Mouse (Mus musculus) heart, postnatal 0 days (tissue): Measurements from ENCODE around the gene Prpf8. TPM values are rescaled to one million over a fixed set of nuclear protein-coding genes. Genes with fewer than 3 reads are reported as not detected.

Experiments
- ATAC-seq: fragments of 200-750 bp; cut with Nextera tagmentation; 2 replicates; pipeline ENCODE4 v1.8.0; 2017; ENCODE audit warnings: low read depth, moderate number of reproducible peaks, moderate library complexity; ENCODE audit not compliant: insufficient read depth
- DNase-seq: peaks from one replicate; pipeline ENCODE4 v3.0.0-alpha.2; 2016; ENCODE audit warnings: low spot score
- H3K27ac ChIP-seq: fragments of 300-500 bp; sonication (generic); 2 replicates; pipeline ENCODE4 v1.5.1; 2014; ENCODE audit warnings: low read depth, mild to moderate bottlenecking
- H3K27me3 ChIP-seq: fragments of 300-500 bp; sonication (generic); 2 replicates; pipeline ENCODE4 v1.6.1; 2014; ENCODE audit warnings: low read length, mixed read lengths; ENCODE audit not compliant: control insufficient read depth, insufficient read depth
- H3K36me3 ChIP-seq: fragments of 300-500 bp; sonication (generic); replicated peaks from 2 replicates; pipeline ENCODE4 v1.6.1; 2014; ENCODE audit warnings: low read length, mixed read lengths; ENCODE audit not compliant: control insufficient read depth, insufficient read depth
- H3K4me1 ChIP-seq: fragments of 300-500 bp; sonication (generic); 2 replicates; pipeline ENCODE4 v1.6.1; 2014; ENCODE audit warnings: antibody characterized with exemption; ENCODE audit not compliant: control insufficient read depth, insufficient read depth
- H3K4me2 ChIP-seq: fragments of 300-500 bp; sonication (generic); 2 replicates; pipeline ENCODE4 v1.6.1; 2014; ENCODE audit warnings: low read depth, mild to moderate bottlenecking, low read length, moderate library complexity
- H3K4me3 ChIP-seq: fragments of 300-500 bp; sonication (generic); 2 replicates; pipeline ENCODE4 v1.5.1; 2014; ENCODE audit warnings: low read depth, low read length
- H3K9ac ChIP-seq: fragments of 300-500 bp; sonication (generic); replicated peaks from 2 replicates; pipeline ENCODE4 v1.6.1; 2014; ENCODE audit warnings: low read depth, low read length, mixed read lengths
- H3K9me3 ChIP-seq: fragments of 300-500 bp; sonication (generic); replicated peaks from 2 replicates; pipeline ENCODE4 v1.6.1; 2016; ENCODE audit warnings: low read length; ENCODE audit not compliant: control insufficient read depth
- CTCF ChIP-seq: IDR thresholded peaks from 2 replicates; pipeline ENCODE4 v1.5.1; 2016; ENCODE audit warnings: antibody characterized with exemption, control low read depth, low read depth
- EP300 ChIP-seq: IDR thresholded peaks from 2 replicates; pipeline ENCODE4 v1.6.1; 2016; ENCODE audit warnings: antibody characterized with exemption, low read depth
- WGBS: fragments of 180-500 bp; shearing (Covaris S2); extraction: QIAGEN DNeasy Blood & Tissue Kit; methylation state at CpG from one replicate; pipeline ENCODE4 v1.1.7; 2014; 5-methylcytosine and 5-hydroxymethylcytosine counted together
- polyA plus RNA-seq: library from polyadenylated mRNA; unstranded; fragments of >200 nt; fragmentation: Nextera tagmentation; extraction: Ambion mirVana; gene quantifications from 2 replicates; pipeline ENCODE4 v1.2.1, GENCODE M21; 2015
- total RNA-seq: library from RNA; depleted of rRNA; stranded (reverse); fragments of >200 nt; gene quantifications from 2 replicates; pipeline ENCODE4 v1.2.3, GENCODE M21; 2014; ENCODE audit warnings: low replicate concordance

Gene Prpf8
- total and polyA plus RNA-seq, 2 experiments from 2014 or later = 17.0 to 79.8 TPM

DNA sequence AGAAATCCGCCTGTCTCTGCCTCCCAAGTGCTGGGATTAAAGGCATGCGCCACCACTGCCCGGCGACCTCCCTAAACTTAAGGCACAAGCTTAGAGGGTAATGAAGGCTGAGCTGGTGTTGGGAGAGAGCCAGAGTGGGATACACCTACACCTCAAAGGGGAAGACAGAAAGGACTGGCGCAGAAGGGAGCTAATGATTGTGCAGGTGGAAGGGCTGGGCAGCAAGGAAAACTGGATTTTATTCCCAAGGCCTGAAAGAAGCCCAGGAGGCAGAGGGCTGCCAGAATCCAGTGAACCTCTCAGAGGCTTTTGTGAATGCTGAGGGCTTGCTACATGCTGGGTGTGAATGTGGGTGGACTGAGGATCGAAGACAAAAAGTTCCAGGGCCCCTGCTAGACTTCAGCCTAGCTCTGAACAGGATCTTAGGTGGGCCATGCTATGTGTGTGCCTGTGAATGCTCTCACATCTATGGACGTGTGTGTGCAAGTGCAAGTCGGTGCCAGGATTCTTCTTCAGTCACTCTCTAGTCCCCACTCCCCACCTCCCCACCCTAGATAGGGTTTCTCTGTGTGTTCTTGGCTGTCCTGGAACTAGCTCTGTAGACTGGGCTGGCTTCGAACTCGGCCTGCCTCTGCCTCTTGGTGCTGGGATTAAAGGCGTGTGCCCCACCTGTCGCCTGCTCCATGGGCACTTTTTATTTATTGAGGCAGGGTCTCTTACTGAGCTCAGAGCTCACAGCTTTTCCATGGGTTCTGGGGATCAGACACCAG is 49.8 kb downstream of the Prpf8 start:
- no peak overlapping the region for H3K4me2 ChIP-seq
- H3K27me3 ChIP-seq = no peaks in the 10 kb centered on the region
- DNase-seq (no peak), ATAC-seq (no peak)
- no peak overlapping the region for H3K4me3 ChIP-seq
- peak overlapping the region; percentile 74; the same call in 1 of the 2 replicates for H3K27ac ChIP-seq
- H3K9ac ChIP-seq = no peak overlapping the region
- H3K36me3 ChIP-seq = no peaks in the 10 kb centered on the region
- H3K9me3 ChIP-seq = no peaks in the 10 kb centered on the region
- TF ChIP-seq EP300 = no peak
- no peak for TF ChIP-seq CTCF
- peaks cover 30% of the 10 kb centered on the region for H3K4me1 ChIP-seq
- WGBS = 92% methylated on average over 12 of the region's 12 CpGs

DNA sequence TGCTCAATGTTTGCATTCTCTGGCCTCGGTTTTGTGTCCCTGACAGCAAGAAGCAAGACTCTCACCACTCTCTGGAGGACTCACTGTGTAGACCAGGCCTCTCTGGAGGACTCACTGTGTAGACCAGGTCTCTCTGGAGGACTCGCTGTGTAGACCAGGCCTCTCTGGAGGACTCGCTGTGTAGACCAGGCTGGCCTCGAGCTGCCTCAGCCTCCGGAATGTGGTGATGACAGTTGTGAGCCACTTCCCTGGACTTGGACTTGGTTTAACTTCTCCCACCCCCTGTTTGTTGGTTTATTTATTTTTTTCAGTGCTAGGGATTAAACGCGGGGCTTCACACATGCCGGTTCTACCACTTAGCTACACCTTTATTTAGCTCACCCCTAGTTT is 50.4 kb downstream of the Prpf8 start:
- Histone ChIP-seq H3K9ac (no peak overlapping the region), H3K9me3 (no peaks in the 10 kb centered on the region), H3K4me3 (no peak overlapping the region), H3K27ac (peak overlapping the region; percentile 74; the same call in 1 of the 2 replicates), H3K4me1 (peaks cover 30% of the 10 kb centered on the region), H3K27me3 (no peaks in the 10 kb centered on the region), H3K4me2 (no peak overlapping the region), H3K36me3 (no peaks in the 10 kb centered on the region)
- 81% methylated on average over 8 of the region's 8 CpGs for WGBS
- TF ChIP-seq CTCF (no peak), EP300 (no peak)
- DNase-seq (no peak), ATAC-seq (no peak)

DNA sequence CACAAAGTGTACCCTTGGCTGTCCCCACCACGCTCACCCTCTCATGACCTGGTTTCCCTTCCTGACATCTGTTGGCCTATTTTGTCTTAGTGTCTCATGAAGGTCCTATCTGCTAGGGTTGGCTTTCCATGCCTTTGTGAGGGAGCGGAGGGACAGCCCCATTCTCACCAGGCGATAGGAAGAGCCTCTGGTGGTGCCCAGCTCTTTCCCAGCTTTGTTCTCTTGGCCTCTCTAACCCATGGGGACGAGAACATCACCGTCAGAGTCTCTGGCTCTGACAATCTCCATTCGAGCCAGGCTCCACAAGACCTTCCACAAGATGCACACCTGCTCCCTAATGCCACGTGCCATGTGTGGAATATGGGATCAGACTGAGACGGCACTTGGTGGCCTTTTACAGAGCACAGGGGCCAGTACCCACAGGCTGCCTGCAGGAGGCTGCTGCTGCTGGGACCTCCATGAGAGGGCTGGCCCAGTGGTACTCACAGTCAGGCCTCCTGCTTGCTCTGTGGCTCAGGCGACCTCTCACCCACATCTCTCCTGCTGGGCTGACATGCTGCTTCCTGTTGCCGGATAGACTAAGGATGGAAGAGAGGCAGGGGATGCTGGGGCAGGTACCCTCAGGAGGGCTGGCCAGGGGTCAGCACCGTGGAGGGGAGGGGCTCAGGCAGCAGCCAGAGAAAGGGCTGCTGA is 51.0 kb downstream of the Prpf8 start:
- Histone ChIP-seq H3K36me3 (no peaks in the 10 kb centered on the region), H3K4me2 (peak overlapping the region; percentile 22; the same call in 1 of the 2 replicates), H3K9ac (no peak overlapping the region), H3K27ac (peak overlapping the region; percentile 74), H3K4me1 (peaks cover 25% of the 10 kb centered on the region), H3K27me3 (no peaks in the 10 kb centered on the region), H3K9me3 (no peaks in the 10 kb centered on the region), H3K4me3 (no peak overlapping the region)
- DNase-seq (no peak), ATAC-seq (peak; percentile 70)
- WGBS = 55% methylated on average over 11 of the region's 11 CpGs
- no peak for TF ChIP-seq EP300
- peak; percentile 19 for TF ChIP-seq CTCF

DNA sequence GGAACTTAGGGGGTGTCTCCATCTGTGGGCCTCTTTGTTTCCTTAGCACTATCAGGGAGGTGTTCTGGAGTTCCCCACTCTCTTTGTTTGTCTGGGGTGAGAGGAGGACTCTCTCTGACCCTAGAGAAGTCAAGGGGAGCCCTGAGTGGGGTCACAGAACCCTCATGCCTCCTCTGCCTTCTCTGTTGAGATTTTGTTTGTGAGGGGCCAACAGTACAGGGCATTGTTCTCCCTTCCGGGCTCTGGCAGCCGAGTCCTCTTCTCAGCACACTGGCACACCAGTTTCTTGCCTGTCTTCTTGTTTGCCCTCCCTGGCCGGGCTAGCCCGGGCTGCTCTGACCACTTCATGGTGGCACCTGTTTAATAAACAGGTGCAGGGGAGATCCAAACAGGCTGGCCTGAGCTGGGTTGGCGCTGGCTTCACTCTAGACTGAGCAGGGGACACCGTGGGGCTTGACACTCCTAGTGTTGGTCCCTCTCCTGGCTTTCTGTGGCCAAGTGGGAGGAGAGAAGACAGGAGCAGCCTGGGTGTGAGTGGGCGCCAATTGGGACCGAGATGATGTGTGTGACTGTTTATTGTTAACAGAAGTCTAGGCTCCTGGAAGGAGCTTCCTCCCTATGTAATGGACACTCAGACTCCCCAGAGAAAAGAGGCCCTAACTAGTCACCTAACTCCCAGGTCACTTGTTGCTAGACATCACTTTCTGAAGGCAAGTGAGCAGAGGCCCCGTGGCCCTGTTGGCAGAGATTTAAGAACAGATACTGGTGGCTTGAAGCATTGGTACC is 51.8 kb downstream of the Prpf8 start:
- Histone ChIP-seq H3K4me1 (peaks cover 24% of the 10 kb centered on the region), H3K4me2 (peak overlapping the region; percentile 22; the same call in 1 of the 2 replicates), H3K9me3 (no peaks in the 10 kb centered on the region), H3K9ac (no peak overlapping the region), H3K27ac (peak overlapping the region; percentile 74), H3K27me3 (no peaks in the 10 kb centered on the region), H3K4me3 (no peak overlapping the region), H3K36me3 (no peaks in the 10 kb centered on the region)
- no peak for TF ChIP-seq EP300
- no peak for TF ChIP-seq CTCF
- DNase-seq = no peak
- ATAC-seq = no peak
- WGBS = 64% methylated on average over 9 of the region's 9 CpGs

DNA sequence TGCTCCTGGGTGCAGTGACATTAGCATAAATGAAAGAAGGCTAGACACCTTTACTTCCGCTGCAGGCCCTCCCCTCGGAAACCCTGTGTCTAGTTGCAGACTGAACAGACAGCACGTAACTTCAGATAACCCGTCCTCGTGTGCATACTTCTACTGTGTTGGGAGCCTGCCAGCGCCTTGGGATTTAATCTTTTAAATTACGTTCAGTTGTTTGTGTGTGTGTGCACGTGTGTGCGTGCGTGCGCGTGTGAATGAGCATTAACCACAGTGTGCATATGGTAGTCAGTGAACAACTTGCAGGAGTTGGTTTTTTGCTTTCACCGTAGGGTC is 52.3 kb downstream of the Prpf8 start:
- WGBS = 63% methylated on average over 13 of the region's 13 CpGs
- Histone ChIP-seq H3K27me3 (no peaks in the 10 kb centered on the region), H3K4me2 (no peak overlapping the region), H3K9ac (no peak overlapping the region), H3K4me1 (peaks cover 24% of the 10 kb centered on the region), H3K4me3 (no peak overlapping the region), H3K27ac (no peak overlapping the region), H3K36me3 (no peaks in the 10 kb centered on the region), H3K9me3 (no peaks in the 10 kb centered on the region)
- DNase-seq (no peak), ATAC-seq (no peak)
- TF ChIP-seq EP300 (no peak), CTCF (no peak)
